Mouse (Mus musculus): ENCODE measurements around the gene Nphs1.

The Nphs1 gene

GRCm38 (mm10) chr7:30457629-30458330 lies at the start of gene Nphs1, which contains the start of gene Kirrel2:
TSS of gene Nphs1 (plus strand) at chr7:30458315.
TSS of gene Kirrel2 (minus strand) at chr7:30457690.
- no peak for DNase-seq (ENCODE audit: low read depth)

GRCm38 (mm10) chr7:30408639-30409038 lies 49.5 kb upstream of the Nphs1 start:
- DNase-seq (ENCODE audit: low read depth) = no peak

- DNase-seq (ENCODE audit: low read depth) = no peak
These were observed 48.3 kb upstream of the Nphs1 start for GRCm38 (mm10) chr7:30409789-30410188.

GRCm38 (mm10) chr7:30411023-30411422 lies 47.1 kb upstream of the Nphs1 start:
- DNase-seq (ENCODE audit: low read depth) = no peak

- no peak for DNase-seq (ENCODE audit: low read depth)
These were observed 45.4 kb upstream of the Nphs1 start for GRCm38 (mm10) chr7:30412735-30413147.

- no peak for DNase-seq (ENCODE audit: low read depth)
These were observed 44.5 kb upstream of the Nphs1 start, which contains the start of gene Tyrobp for GRCm38 (mm10) chr7:30413596-30413995. TSS of gene Tyrobp (plus strand) at chr7:30413760.

- no peak for DNase-seq (ENCODE audit: low read depth)
These were observed 40.3 kb upstream of the Nphs1 start for GRCm38 (mm10) chr7:30417856-30418255.

GRCm38 (mm10) chr7:30419561-30420499 lies 38.3 kb upstream of the Nphs1 start, which contains the start of gene Hcst:
TSS of gene Hcst (minus strand) at chr7:30419854.
- DNase-seq (ENCODE audit: low read depth) = no peak

- no peak for DNase-seq (ENCODE audit: low read depth)
These were observed 37.4 kb upstream of the Nphs1 start for GRCm38 (mm10) chr7:30420673-30421072.

- peak; percentile 80 for DNase-seq (ENCODE audit: low read depth)
These were observed 36.8 kb upstream of the Nphs1 start, which contains the start of gene Nfkbid for GRCm38 (mm10) chr7:30421175-30421889. TSS of gene Nfkbid (plus strand) at chr7:30421732.

- DNase-seq (ENCODE audit: low read depth) = peak; percentile 85
These were observed 36.2 kb upstream of the Nphs1 start for GRCm38 (mm10) chr7:30421890-30422435.

GRCm38 (mm10) chr7:30422560-30422959 lies 35.6 kb upstream of the Nphs1 start:
- no peak for DNase-seq (ENCODE audit: low read depth)

- no peak for DNase-seq (ENCODE audit: low read depth)
These were observed 35.0 kb upstream of the Nphs1 start for GRCm38 (mm10) chr7:30423071-30423641.

GRCm38 (mm10) chr7:30429327-30429726 lies 28.8 kb upstream of the Nphs1 start:
- DNase-seq (ENCODE audit: low read depth) = no peak

GRCm38 (mm10) chr7:30430191-30430590 lies 27.9 kb upstream of the Nphs1 start:
- DNase-seq (ENCODE audit: low read depth) = no peak

- no peak for DNase-seq (ENCODE audit: low read depth)
These were observed 26.3 kb upstream of the Nphs1 start for GRCm38 (mm10) chr7:30431793-30432192.

GRCm38 (mm10) chr7:30434238-30434637 lies 23.9 kb upstream of the Nphs1 start:
- no peak for DNase-seq (ENCODE audit: low read depth)

- DNase-seq (ENCODE audit: low read depth) = no peak
These were observed 23.4 kb upstream of the Nphs1 start for GRCm38 (mm10) chr7:30434701-30435100.

- DNase-seq (ENCODE audit: low read depth) = no peak
These were observed 23.0 kb upstream of the Nphs1 start for GRCm38 (mm10) chr7:30435156-30435555.

GRCm38 (mm10) chr7:30436879-30437278 lies 21.2 kb upstream of the Nphs1 start:
- no peak for DNase-seq (ENCODE audit: low read depth)

- DNase-seq (ENCODE audit: low read depth) = no peak
These were observed 18.4 kb upstream of the Nphs1 start for GRCm38 (mm10) chr7:30439734-30440133.
